Mouse (Mus musculus): ENCODE measurements around the gene Phex.

DNA sequence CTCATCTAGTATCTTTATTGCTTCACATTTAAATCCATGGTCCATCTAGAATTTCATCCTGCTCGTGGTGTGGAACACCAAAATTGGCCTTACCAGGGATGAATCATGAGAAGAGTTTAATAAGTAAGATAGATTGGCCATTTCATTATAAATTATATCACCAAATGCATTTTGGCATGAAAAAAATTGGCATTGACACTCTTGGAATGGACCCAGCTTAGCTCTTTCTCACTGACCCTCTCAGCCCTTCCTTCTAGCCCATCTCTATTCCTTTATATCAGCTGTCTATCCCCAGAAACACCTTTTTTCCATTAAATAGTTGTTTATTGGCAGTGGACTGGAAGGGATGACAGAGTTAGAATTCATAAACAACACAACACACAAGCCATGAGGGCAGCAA is 37.7 kb downstream of the Phex start:
- TF ChIP-seq CTCF (IDR thresholded peaks at IDR 0.05; ENCODE audit: control insufficient read depth, insufficient read depth, low read length) (no peak), POLR2A (IDR thresholded peaks at IDR 0.05; ENCODE audit: borderline replicate concordance, control insufficient read depth, low read depth, low read length) (no peak)
